Mouse (Mus musculus) G1E (cell line): Measurements from ENCODE around the gene Eps8l3.

ENCODE experiments used
- CTCF ChIP-seq: IDR thresholded peaks from 2 replicates; pipeline ENCODE4 v1.5.1; 2012; ENCODE audit warnings: low read depth, low read length, inconsistent platforms, mixed read lengths
- GATA1 ChIP-seq: IDR thresholded peaks from 2 replicates; pipeline ENCODE4 v1.6.1; 2012; ENCODE audit warnings: borderline replicate concordance, low read length, inconsistent platforms, mixed read lengths
- TAL1 ChIP-seq: conservative IDR thresholded peaks from 2 replicates; pipeline ENCODE4 v1.6.1; 2012; ENCODE audit warnings: low read depth, low read length, inconsistent platforms, mixed read lengths

GRCm38 (mm10) chr3:107844499-107844898, 32.5 kb upstream of the Eps8l3 start:
- no peak for TF ChIP-seq CTCF
- no peak for TF ChIP-seq TAL1
- no peak for TF ChIP-seq GATA1
